Mouse (Mus musculus) G1E (cell line): ENCODE results near the gene Cplx3. TPM values are rescaled to one million over a fixed set of nuclear protein-coding genes. Genes with fewer than 3 reads are reported as not detected.

Source experiments
- ATAC-seq: 2 replicates; pipeline ENCODE4 v1.8.0; 2016; ENCODE audit warnings: mild to moderate bottlenecking; ENCODE audit not compliant: insufficient number of reproducible peaks, poor library complexity, low FRiP score, severe bottlenecking; ENCODE audit errors: extremely low read depth
- DNase-seq: peaks from one replicate; pipeline ENCODE4 v3.0.0; 2012; ENCODE audit warnings: low spot score
- H3K27me3 ChIP-seq: 2 replicates; pipeline ENCODE4 v1.6.1; 2012; ENCODE audit warnings: mild to moderate bottlenecking, low read length, inconsistent platforms; ENCODE audit not compliant: insufficient read depth
- H3K36me3 ChIP-seq: replicated peaks from 2 replicates; pipeline ENCODE3; 2012; ENCODE audit warnings: mild to moderate bottlenecking, inconsistent platforms
- H3K4me1 ChIP-seq: 2 replicates; pipeline ENCODE4 v1.6.1; 2012; ENCODE audit warnings: low read depth, low read length, inconsistent platforms, mixed read lengths; ENCODE audit not compliant: insufficient read depth
- H3K4me3 ChIP-seq: 2 replicates; pipeline ENCODE4 v1.5.1; 2012; ENCODE audit warnings: low read depth, mild to moderate bottlenecking, inconsistent platforms, low read length, moderate library complexity, mixed read lengths
- H3K9me3 ChIP-seq: replicated peaks from 2 replicates; pipeline ENCODE4 v1.6.1; 2012; ENCODE audit warnings: inconsistent platforms
- CTCF ChIP-seq: IDR thresholded peaks from 2 replicates; pipeline ENCODE4 v1.5.1; 2012; ENCODE audit warnings: low read depth, low read length, inconsistent platforms, mixed read lengths
- GATA1 ChIP-seq: IDR thresholded peaks from 2 replicates; pipeline ENCODE4 v1.6.1; 2012; ENCODE audit warnings: borderline replicate concordance, low read length, inconsistent platforms, mixed read lengths
- GATA2 ChIP-seq: IDR thresholded peaks from 2 replicates; pipeline ENCODE4 v1.6.1; 2012; ENCODE audit warnings: low read depth, low read length, inconsistent platforms, borderline replicate concordance
- POLR2AphosphoS5 ChIP-seq: IDR thresholded peaks from 2 replicates; pipeline ENCODE4 v1.6.1; 2012; ENCODE audit warnings: low read depth, low read length, inconsistent platforms; ENCODE audit not compliant: insufficient replicate concordance
- TAL1 ChIP-seq: conservative IDR thresholded peaks from 2 replicates; pipeline ENCODE4 v1.6.1; 2012; ENCODE audit warnings: low read depth, low read length, inconsistent platforms, mixed read lengths
- polyA plus RNA-seq: library from polyadenylated mRNA; stranded (reverse); fragments of >175 nt; gene quantifications from 2 replicates; pipeline ENCODE4 v1.2.3, GENCODE M21; 2012
- total RNA-seq, 2 experiments: library from RNA; stranded (forward) in 1 of 2; stranded (reverse) in 1 of 2; fragments of 200-1000 nt in 1 of 2; fragments of >200 nt in 1 of 2; fragmentation: Nextera tagmentation in 1 of 2; gene quantifications; 2 replicates each; pipeline ENCODE4 v1.2.3; 2014 to 2017

Cplx3 gene
- total and polyA plus RNA-seq, 3 experiments: 0.11 TPM; not detected in 2

- peaks cover 29% of the 10 kb centered on the region for H3K4me1 ChIP-seq
- ATAC-seq: peak; percentile 69
- H3K9me3 ChIP-seq: no peaks in the 10 kb centered on the region
- peaks cover 79% of the 10 kb centered on the region for H3K36me3 ChIP-seq
- H3K27me3 ChIP-seq: no peaks in the 10 kb centered on the region
- no peak for TF ChIP-seq TAL1
- TF ChIP-seq CTCF: no peak
- no peak for TF ChIP-seq GATA2
- H3K4me3 ChIP-seq: peak within 1 kb of the TSS; percentile 87
- DNase-seq: peak; percentile 87
These were observed 16.6 kb downstream of the Cplx3 start, which contains the start of gene Ulk3 for GRCm38 (mm10) chr9:57589224-57590126. Gene Ulk3, plus strand, starts transcription at chr9:57589452.

- no peak for DNase-seq
- Histone ChIP-seq H3K36me3 (peaks cover 81% of the 10 kb centered on the region), H3K4me1 (peaks cover 16% of the 10 kb centered on the region), H3K27me3 (no peaks in the 10 kb centered on the region), H3K9me3 (no peaks in the 10 kb centered on the region), H3K4me3 (no peak overlapping the region)
- TF ChIP-seq TAL1 (no peak), POLR2AphosphoS5 (no peak), CTCF (no peak), GATA1 (no peak), GATA2 (no peak)
- no peak for ATAC-seq
These were observed 21.1 kb downstream of the Cplx3 start for GRCm38 (mm10) chr9:57584991-57585390.

GRCm38 (mm10) chr9:57577144-57577849 is 28.8 kb downstream of the Cplx3 start:
- TF ChIP-seq GATA1 (no peak), CTCF (no peak), GATA2 (no peak), TAL1 (no peak), POLR2AphosphoS5 (no peak)
- Histone ChIP-seq H3K4me1 (peaks cover 12% of the 10 kb centered on the region; the same call in 1 of the 2 replicates), H3K36me3 (peaks cover 87% of the 10 kb centered on the region), H3K9me3 (no peaks in the 10 kb centered on the region), H3K4me3 (no peak overlapping the region), H3K27me3 (no peaks in the 10 kb centered on the region)
- DNase-seq (no peak), ATAC-seq (no peak)

GRCm38 (mm10) chr9:57575577-57575976 is 30.5 kb downstream of the Cplx3 start:
- no peak for DNase-seq
- no peaks in the 10 kb centered on the region for H3K27me3 ChIP-seq
- TF ChIP-seq GATA2 (no peak), CTCF (no peak), POLR2AphosphoS5 (no peak), GATA1 (no peak)
- peaks cover 85% of the 10 kb centered on the region for H3K36me3 ChIP-seq
- H3K4me3 ChIP-seq: no peak overlapping the region
- peaks cover 12% of the 10 kb centered on the region; the same call in 1 of the 2 replicates for H3K4me1 ChIP-seq
- ATAC-seq: no peak
- no peaks in the 10 kb centered on the region for H3K9me3 ChIP-seq

- H3K36me3 ChIP-seq: peaks cover 82% of the 10 kb centered on the region
- peaks cover 12% of the 10 kb centered on the region; the same call in 1 of the 2 replicates for H3K4me1 ChIP-seq
- no peaks in the 10 kb centered on the region for H3K27me3 ChIP-seq
- no peak overlapping the region for H3K4me3 ChIP-seq
- H3K9me3 ChIP-seq: no peaks in the 10 kb centered on the region
- no peak for TF ChIP-seq CTCF
- no peak for TF ChIP-seq TAL1
- no peak for TF ChIP-seq GATA2
- TF ChIP-seq GATA1: no peak
- TF ChIP-seq POLR2AphosphoS5: no peak
- DNase-seq: no peak
- ATAC-seq: no peak
These were observed 31.7 kb downstream of the Cplx3 start for GRCm38 (mm10) chr9:57574397-57574796.

GRCm38 (mm10) chr9:57568500-57568899 is 37.6 kb downstream of the Cplx3 start:
- no peak for TF ChIP-seq POLR2AphosphoS5
- no peak for TF ChIP-seq GATA2
- DNase-seq (no peak), ATAC-seq (no peak)
- H3K9me3 ChIP-seq: no peaks in the 10 kb centered on the region
- no peak overlapping the region for H3K4me3 ChIP-seq
- peaks cover 8% of the 10 kb centered on the region for H3K4me1 ChIP-seq
- H3K36me3 ChIP-seq: peaks cover 81% of the 10 kb centered on the region
- H3K27me3 ChIP-seq: no peaks in the 10 kb centered on the region
